10 mouse cellular contexts compared by ENCODE assay signal in the genomic region with DNA sequence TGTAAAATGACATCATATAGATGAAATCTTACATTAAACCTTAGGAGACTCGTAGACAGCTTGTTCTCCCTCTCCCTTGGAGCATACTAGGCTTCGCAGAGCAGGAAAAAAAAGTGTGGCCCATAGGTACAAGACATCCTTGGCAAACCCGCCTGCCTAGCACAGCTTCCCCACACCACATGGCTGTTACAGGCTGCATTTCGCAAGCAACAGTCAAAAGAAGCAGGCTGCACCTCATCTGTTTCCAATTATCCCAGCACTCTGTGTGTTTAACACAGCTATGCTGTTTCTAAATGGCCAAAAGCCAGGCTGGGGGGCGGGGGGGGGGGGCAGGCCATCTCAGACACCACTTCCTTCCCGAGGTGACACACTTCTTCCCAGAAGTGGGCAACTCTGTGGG. TPM values are rescaled to one million over a fixed set of nuclear protein-coding genes. Genes with fewer than 3 reads are reported as not detected.
DNase-seq lines count a peak whose midpoint lies in the region; ATAC-seq and TF ChIP-seq lines count a peak whose summit lies in the region.
"Had no signal": no experiment of that assay in that cellular context is flagged by ENCODE, and none has a peak within 500 bp of the region (broad histone marks: within the 10 kb centered on the region; RNA-seq: fewer than 3 reads in every experiment).

No protein-coding gene starts in this region.

- no peak for ATAC-seq in monocyte, adult 5-6 weeks (replicated peaks; ENCODE audit: insufficient number of reproducible peaks, low FRiP score, low TSS enrichment, poor library complexity, severe bottlenecking)
- ATAC-seq: Patski had no signal

- TF ChIP-seq CTCF in layer of hippocampus, adult 2 months (conservative IDR thresholded peaks at IDR 0.05), result no peak
- TF ChIP-seq CTCF in thymus, adult 2 months (IDR thresholded peaks at IDR 0.05; ENCODE audit: borderline replicate concordance, control insufficient read depth, extremely low read depth, insufficient read depth, low read length, poor library complexity), result no peak

- no peaks in the 10 kb centered on the region for H3K36me3 ChIP-seq in limb, embryonic 10.5 days
- no peaks in the 10 kb centered on the region for H3K36me3 ChIP-seq in thymus, adult 2 months (ENCODE audit: control insufficient read depth, insufficient read depth, low read length)

- peak; percentile 53 to 60 for DNase-seq in layer of hippocampus, adult 2 months (ENCODE audit: low spot score in 2 of 2)
- no peak for DNase-seq in layer of hippocampus, postnatal 25 days (ENCODE audit: extremely low spot score in 1 of 2, low spot score in 1 of 2)
- DNase-seq in MN1 (ENCODE audit: low spot score), result peak; percentile 91
- DNase-seq in embryo, embryonic 10 days (ENCODE audit: low spot score), result peak; percentile 77
- peak; percentile 73 for DNase-seq in limb, embryonic 10.5 days (ENCODE audit: low spot score)
- DNase-seq in thymus, adult 2 months, result no peak
- no peak for DNase-seq in adrenal gland, adult 2 months
- DNase-seq: kidney, adult 8-10 months had no signal

- H3K4me3 ChIP-seq in layer of hippocampus, adult 2 months, result no peak overlapping the region
- no peak overlapping the region for H3K4me3 ChIP-seq in limb, embryonic 10.5 days
- H3K4me3 ChIP-seq in thymus, adult 2 months (ENCODE audit: control insufficient read depth, insufficient read depth, low read length), result no peak overlapping the region

- 28% methylated on average over 6 of the region's 6 CpGs for WGBS in limb, embryonic 10.5 days
- WGBS in thymus, adult 2 months, result 32% methylated on average over 6 of the region's 6 CpGs

- peak overlapping the region; percentile 82 for H3K27ac ChIP-seq in layer of hippocampus, adult 2 months
- peak overlapping the region; percentile 88 for H3K27ac ChIP-seq in limb, embryonic 10.5 days
- no peak overlapping the region for H3K27ac ChIP-seq in thymus, adult 2 months (ENCODE audit: control insufficient read depth, insufficient read depth, low read length)

- no peak for TF ChIP-seq POLR2A in thymus, adult 2 months (IDR thresholded peaks at IDR 0.05; ENCODE audit: control insufficient read depth, extremely low read depth, insufficient read depth, low read length, poor library complexity)

- no peaks in the 10 kb centered on the region for H3K9me3 ChIP-seq in limb, embryonic 10.5 days (replicated peaks)

- H3K4me1 ChIP-seq in limb, embryonic 10.5 days, result peaks cover 46% of the 10 kb centered on the region
- peaks cover 5% of the 10 kb centered on the region for H3K4me1 ChIP-seq in thymus, adult 2 months (replicated peaks; ENCODE audit: control insufficient read depth, insufficient read depth, low read length)

- no peaks in the 10 kb centered on the region for H3K27me3 ChIP-seq in limb, embryonic 10.5 days (ENCODE audit: low read depth, poor library complexity, severe bottlenecking)
- no peaks in the 10 kb centered on the region for H3K27me3 ChIP-seq in thymus, adult 2 months (ENCODE audit: control insufficient read depth, insufficient read depth, low read length)

RNA-seq across cellular contexts. Expression of a gene that starts 20.8 kb away (rescaled TPM):
- total RNA-seq in layer of hippocampus, adult 2 months (2021), result 10 to 100 TPM; 53.0 to 60.3 TPM
- total RNA-seq in layer of hippocampus, postnatal 25 days (2021), result 10 to 100 TPM; 40.6 to 45.7 TPM
- polyA plus RNA-seq in limb, embryonic 10.5 days (2016; fragmentation: Nextera tagmentation; extraction: Ambion mirVana), result 3.5 and 4.5 TPM in 2 replicates
- total RNA-seq in monocyte, adult 5-6 weeks (2017), result 17.6 to 31.2 TPM (median 21.7 TPM) in 3 replicates
- polyA plus RNA-seq in thymus, adult 2 months (2012; rRNA removed), result 27.9 and 33.7 TPM in 2 replicates
- total RNA-seq in adrenal gland, adult 2 months (2021), result 10 to 100 TPM; 19.7 to 24.6 TPM
- polyA plus RNA-seq in adrenal gland, adult 2 months (2012; rRNA removed), result 17.2 and 18.2 TPM in 2 replicates

Comparison
In these comparisons a context has a peak if more than half of its experiments do, and no peak if none do; other contexts are left out.
1. DNase-seq: peak in layer of hippocampus, adult 2 months (2 of 2), MN1 (single experiment), embryo, embryonic 10 days (single experiment) and limb, embryonic 10.5 days (single experiment); none in layer of hippocampus, postnatal 25 days (0 of 2), thymus, adult 2 months (single experiment) and adrenal gland, adult 2 months (single experiment).